10 mouse cellular contexts compared by ENCODE assay signal in genomic region chr4:141421423-141421822, GRCm38 (mm10). TPM values are rescaled to one million over a fixed set of nuclear protein-coding genes. Genes with fewer than 3 reads are reported as not detected.
DNase-seq lines count a peak whose midpoint lies in the region; ATAC-seq and TF ChIP-seq lines count a peak whose summit lies in the region.
"Had no signal": no experiment of that assay in that cellular context is flagged by ENCODE, and none has a peak within 500 bp of the region (broad histone marks: within the 10 kb centered on the region; RNA-seq: fewer than 3 reads in every experiment).

No protein-coding gene starts in this region.

- no peaks in the 10 kb centered on the region for H3K36me3 ChIP-seq in intestine, postnatal 0 days (ENCODE audit: control insufficient read depth, insufficient read depth)
- H3K36me3 ChIP-seq: hindbrain, embryonic 12.5 days had no signal

- H3K9me3 ChIP-seq in intestine, postnatal 0 days (ENCODE audit: control insufficient read depth), result no peaks in the 10 kb centered on the region
- H3K9me3 ChIP-seq: hindbrain, embryonic 12.5 days had no signal

- H3K27me3 ChIP-seq in intestine, postnatal 0 days (replicated peaks; ENCODE audit: control insufficient read depth, insufficient read depth, low read length), result no peaks in the 10 kb centered on the region

- DNase-seq in adrenal gland, postnatal 10 days, result peak; percentile 59
- DNase-seq in adrenal gland, postnatal 4 days (ENCODE audit: low spot score in 2 of 2), result no peak
- peak; percentile 71 for DNase-seq in urinary bladder, postnatal 14 days (ENCODE audit: low spot score)
- no peak for DNase-seq in urinary bladder, postnatal 25 days (ENCODE audit: low spot score)
- DNase-seq in testis, postnatal 14 days (ENCODE audit: low spot score), result peak; percentile 42
- no peak for DNase-seq in retina, embryonic 14.5 days (ENCODE audit: low spot score)

- H3K4me3 ChIP-seq in intestine, postnatal 0 days (ENCODE audit: low read depth, low read length), result peak overlapping the region; percentile 17; the same call in 1 of the 2 replicates
- H3K4me3 ChIP-seq: hindbrain, embryonic 12.5 days had no signal

- H3K4me1 ChIP-seq in intestine, postnatal 0 days (replicated peaks; ENCODE audit: control insufficient read depth, insufficient read depth, low read length), result peaks cover 13% of the 10 kb centered on the region; the same call in 1 of the 2 replicates

- peak overlapping the region; percentile 38 for H3K4me2 ChIP-seq in intestine, postnatal 0 days (replicated peaks; ENCODE audit: low read depth)
- H3K4me2 ChIP-seq: hindbrain, embryonic 12.5 days had no signal

- peak overlapping the region; percentile 28; the same call in 1 of the 2 replicates for H3K27ac ChIP-seq in intestine, postnatal 0 days (ENCODE audit: low read depth, low read length)
- H3K27ac ChIP-seq: hindbrain, embryonic 12.5 days had no signal

- ATAC-seq in intestine, postnatal 0 days, result peak; percentile 49
- ATAC-seq in megakaryocyte, adult 5-6 weeks (ENCODE audit: poor library complexity, severe bottlenecking), result no peak

- TF ChIP-seq CTCF in intestine, postnatal 0 days (IDR thresholded peaks at IDR 0.05; ENCODE audit: low read depth), result peak; percentile 32

- 53% methylated on average over 14 of the region's 14 CpGs for WGBS in intestine, postnatal 0 days

- H3K9ac ChIP-seq in intestine, postnatal 0 days (ENCODE audit: low read depth, low read length), result peak overlapping the region; percentile 31; the same call in 1 of the 2 replicates
- H3K9ac ChIP-seq: hindbrain, embryonic 12.5 days had no signal

RNA-seq across cellular contexts. Expression of gene Hspb7, which starts 0.8 kb away (rescaled TPM):
- 10 to 100 TPM in 1 of 2 experiments, 1 to 10 TPM in 1; 9.0 to 31.7 TPM for total RNA-seq in adrenal gland, postnatal 10 days (2021)
- total RNA-seq in adrenal gland, postnatal 4 days (2021), result 1 to 10 TPM; 2.9 to 9.6 TPM
- polyA plus RNA-seq in intestine, postnatal 0 days (2015; fragmentation: Nextera tagmentation; extraction: Ambion mirVana), result 4.7 and 8.0 TPM in 2 replicates
- total RNA-seq in megakaryocyte, adult 5-6 weeks (2015), result not detected in 2 replicates
- not detected in 2 replicates for total RNA-seq in megakaryocyte, adult 5-6 weeks (2017)
- polyA plus RNA-seq: hindbrain, embryonic 12.5 days had no signal

RNA-seq across cellular contexts. Expression of gene Clcnkb, which starts 5.6 kb away (rescaled TPM):
- not detected for total RNA-seq in adrenal gland, postnatal 10 days (2021)
- 10 to 100 TPM in 1 of 2 experiments, 1 to 10 TPM in 1; 1.0 to 24.8 TPM for total RNA-seq in adrenal gland, postnatal 4 days (2021)
- polyA plus RNA-seq in intestine, postnatal 0 days (2015; fragmentation: Nextera tagmentation; extraction: Ambion mirVana), result not detected in 2 replicates
- total RNA-seq in megakaryocyte, adult 5-6 weeks (2015), result not detected in 2 replicates
- not detected in 2 replicates for total RNA-seq in megakaryocyte, adult 5-6 weeks (2017)
- total RNA-seq: liver, adult 2 months had no signal
- polyA plus RNA-seq: hindbrain, embryonic 12.5 days; liver, adult 2 months had no signal

RNA-seq across cellular contexts. Expression of gene Srarp, which starts 14.5 kb away (rescaled TPM):
- total RNA-seq in adrenal gland, postnatal 10 days (2021), result not detected
- total RNA-seq in adrenal gland, postnatal 4 days (2021), result not detected
- not detected in 2 replicates for polyA plus RNA-seq in intestine, postnatal 0 days (2015; fragmentation: Nextera tagmentation; extraction: Ambion mirVana)
- total RNA-seq in megakaryocyte, adult 5-6 weeks (2015), result not detected in 2 replicates
- total RNA-seq in megakaryocyte, adult 5-6 weeks (2017), result not detected in 2 replicates
- total RNA-seq: liver, adult 2 months had no signal
- polyA plus RNA-seq: hindbrain, embryonic 12.5 days; liver, adult 2 months had no signal

RNA-seq across cellular contexts. Expression of gene Clcnka, which starts 22.9 kb away (rescaled TPM):
- total RNA-seq in adrenal gland, postnatal 10 days (2021), result not detected
- total RNA-seq in adrenal gland, postnatal 4 days (2021), result 1 to 10 TPM in 1 of 2 experiments, not detected in 1; 2.3 TPM
- 0.14 TPM in 1 of 2 replicates, not detected in the other for polyA plus RNA-seq in intestine, postnatal 0 days (2015; fragmentation: Nextera tagmentation; extraction: Ambion mirVana)
- total RNA-seq in megakaryocyte, adult 5-6 weeks (2015), result not detected in 2 replicates
- not detected in 2 replicates for total RNA-seq in megakaryocyte, adult 5-6 weeks (2017)
- total RNA-seq: liver, adult 2 months had no signal

RNA-seq across cellular contexts. Expression of gene Zbtb17, which starts 23.0 kb away (rescaled TPM):
- total RNA-seq in adrenal gland, postnatal 10 days (2021), result 10 to 100 TPM; 16.2 to 20.0 TPM
- 10 to 100 TPM; 21.6 to 24.9 TPM for total RNA-seq in adrenal gland, postnatal 4 days (2021)
- polyA plus RNA-seq in intestine, postnatal 0 days (2015; fragmentation: Nextera tagmentation; extraction: Ambion mirVana), result 9.7 and 9.8 TPM in 2 replicates
- total RNA-seq in megakaryocyte, adult 5-6 weeks (2015), result 12.7 TPM in 2 replicates
- total RNA-seq in megakaryocyte, adult 5-6 weeks (2017), result 12.5 and 19.4 TPM in 2 replicates

Comparison
In these comparisons a context has a peak if more than half of its experiments do, and no peak if none do; other contexts are left out.
1. DNase-seq: peak in adrenal gland, postnatal 10 days (single experiment), urinary bladder, postnatal 14 days (single experiment) and testis, postnatal 14 days (single experiment); none in adrenal gland, postnatal 4 days (0 of 2), urinary bladder, postnatal 25 days (single experiment) and retina, embryonic 14.5 days (single experiment).